Mouse (Mus musculus) urinary bladder, postnatal 4 days (tissue): ENCODE measurements around the gene Fam120b.

Experiments
- DNase-seq, 2 experiments: peaks; one replicate each; pipeline ENCODE4 v3.0.0; 2021 to 2022; ENCODE audit warnings: low spot score in 2 of 2

Fam120b gene

DNA sequence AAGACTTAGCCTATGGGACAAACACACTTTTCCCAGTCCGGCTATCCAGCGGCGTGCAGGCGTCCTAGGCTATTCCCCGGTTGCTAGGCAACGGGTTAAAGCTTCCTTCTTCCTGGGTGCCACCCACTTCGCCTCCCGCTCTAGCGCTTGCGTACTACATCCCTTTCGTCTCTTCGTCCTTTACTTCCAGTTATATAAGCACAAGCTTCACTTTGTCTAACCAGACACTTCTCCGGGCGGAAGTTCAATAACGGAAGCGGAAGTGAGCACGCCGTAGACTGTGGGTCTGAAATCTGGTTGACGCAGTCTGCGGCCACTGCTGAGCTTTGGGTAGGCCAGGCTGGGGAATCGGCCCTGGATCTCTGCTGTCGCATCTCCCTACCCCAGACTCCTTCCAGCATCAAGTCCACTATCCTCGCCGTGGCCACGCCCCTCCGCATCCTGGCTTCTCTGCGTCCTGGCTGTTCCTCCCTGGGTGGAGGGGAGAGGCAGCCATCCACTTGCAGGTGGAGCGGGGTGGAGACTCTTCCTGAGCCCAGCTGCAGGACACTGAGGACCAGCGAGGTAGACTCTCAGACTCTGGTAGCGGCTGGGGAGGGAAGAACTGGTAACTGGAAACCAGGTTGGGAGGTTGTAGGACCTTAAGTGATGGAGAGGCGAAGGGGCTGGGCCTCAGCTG, at the start of gene Fam120b:
TSS of gene Fam120b (plus strand) at position 206 of the 679 bp plus-strand sequence.
- peak; percentile 80 to 82 for DNase-seq

DNA sequence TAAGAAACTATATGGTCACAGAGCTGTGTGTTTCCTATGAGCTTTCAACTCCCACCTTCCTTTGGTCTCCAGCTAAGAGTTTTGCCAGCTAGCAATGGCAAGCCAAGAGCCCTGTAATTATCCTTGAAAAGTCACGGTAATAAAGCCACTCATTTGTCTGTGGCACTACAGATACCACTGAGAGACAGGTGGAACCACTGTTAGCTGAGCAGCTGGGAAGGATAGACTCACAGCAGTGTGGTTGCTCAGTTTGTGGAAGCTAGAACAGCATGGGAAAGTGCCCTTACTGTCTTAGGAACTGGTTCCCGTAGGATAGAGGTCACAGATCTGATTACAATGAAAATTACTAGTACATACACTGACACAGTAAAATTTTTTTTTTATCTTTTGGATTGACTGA, 45.9 kb upstream of the Fam120b start:
- DNase-seq, result no peak

DNA sequence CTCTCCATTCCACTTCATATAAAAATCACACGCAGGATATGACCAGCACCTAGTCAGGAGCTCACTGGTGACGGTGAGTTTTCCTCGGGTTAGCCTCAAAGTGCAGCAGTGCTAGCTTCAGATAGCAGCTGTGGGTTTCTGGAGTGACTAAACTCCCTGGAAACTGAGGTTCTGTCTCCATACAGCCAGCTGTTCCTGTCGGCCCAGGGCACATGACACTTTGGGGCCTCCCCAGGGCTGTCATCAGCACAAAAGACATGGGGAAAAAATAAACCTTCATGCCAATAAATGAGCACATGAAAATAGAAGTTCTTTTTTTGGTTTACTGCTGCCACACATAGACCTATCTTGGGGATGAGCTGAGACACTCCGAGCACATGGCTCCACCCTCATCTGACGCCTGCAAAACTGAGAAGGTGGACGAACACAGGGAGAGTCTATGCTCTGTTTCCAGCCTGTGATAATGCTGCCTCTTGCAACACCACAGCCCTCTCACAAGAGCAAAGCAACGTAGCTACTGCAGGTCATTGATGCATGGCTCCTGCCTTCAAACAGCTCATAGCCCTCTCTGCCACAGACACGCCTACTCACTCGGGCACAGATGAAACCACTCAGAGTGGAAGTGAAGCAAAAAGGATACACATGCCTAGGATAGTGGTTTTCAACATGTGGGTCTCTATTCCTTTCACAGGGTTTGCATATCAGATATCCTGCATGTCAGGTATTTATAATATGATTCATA, 43.0 kb upstream of the Fam120b start:
- no peak for DNase-seq

GRCm38 (mm10) chr17:15354006-15354405, 42.0 kb upstream of the Fam120b start:
- DNase-seq, result no peak

DNA sequence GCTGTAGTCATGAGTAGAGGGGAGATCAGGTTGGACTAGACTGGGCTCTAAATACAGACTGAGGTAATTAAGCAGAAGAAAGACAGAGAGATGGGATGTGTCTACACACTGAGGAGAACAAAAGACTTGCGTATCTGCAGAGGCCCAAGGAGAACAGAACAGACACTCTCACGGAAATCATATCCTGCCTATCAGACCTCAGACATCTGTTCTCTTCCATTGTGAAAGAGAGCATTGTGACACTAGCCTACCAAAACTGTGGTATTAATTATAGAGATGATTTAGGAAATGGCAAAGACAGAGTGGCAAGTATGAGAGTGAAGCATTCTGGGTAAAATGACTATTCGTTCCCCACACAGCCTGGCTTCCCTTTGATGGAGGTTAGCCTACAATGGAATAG, 40.9 kb upstream of the Fam120b start:
- DNase-seq, result no peak

DNA sequence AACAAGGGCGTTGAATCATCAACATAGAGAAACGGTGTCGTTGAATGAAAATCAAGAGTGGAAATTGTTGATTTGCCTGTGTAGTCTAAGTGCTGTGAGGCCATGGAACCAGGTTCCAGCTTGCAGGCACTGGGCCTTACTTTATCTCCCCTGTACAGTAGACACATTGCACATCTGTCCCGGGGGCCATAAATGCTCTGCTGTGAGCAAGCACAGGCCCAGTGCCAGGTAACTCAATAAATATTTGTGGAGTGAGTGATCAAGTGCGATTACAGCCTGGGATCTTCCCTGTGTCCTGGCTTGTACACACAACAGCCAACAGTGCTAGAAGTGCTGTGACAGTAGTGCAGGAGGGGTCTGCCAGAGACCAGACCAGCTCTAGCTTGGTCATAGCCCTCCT, 39.5 kb upstream of the Fam120b start:
- DNase-seq, result no peak

- no peak for DNase-seq
These were observed 38.9 kb upstream of the Fam120b start for GRCm38 (mm10) chr17:15357071-15357470.

GRCm38 (mm10) chr17:15363656-15364055, 32.3 kb upstream of the Fam120b start:
- no peak for DNase-seq

DNA sequence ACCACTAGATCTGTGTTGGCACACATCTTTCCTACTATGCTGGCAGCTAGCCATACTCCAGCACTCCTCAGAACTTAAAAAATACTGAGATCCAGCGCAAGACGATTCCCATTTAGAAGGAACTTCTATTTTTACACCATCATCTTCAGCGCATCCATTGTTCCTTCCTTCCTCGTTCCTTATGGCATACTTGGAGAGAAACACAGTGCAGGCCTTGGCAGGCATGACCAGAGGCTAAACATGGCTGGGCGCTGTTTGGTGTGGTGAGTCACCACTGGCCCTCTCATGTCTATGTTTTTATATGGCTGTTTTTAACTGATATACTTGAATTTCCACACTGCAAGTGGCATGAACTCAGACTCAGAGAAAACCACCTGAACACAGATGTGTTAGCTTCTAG, 30.4 kb upstream of the Fam120b start:
- peak; percentile 50 to 59 for DNase-seq

DNA sequence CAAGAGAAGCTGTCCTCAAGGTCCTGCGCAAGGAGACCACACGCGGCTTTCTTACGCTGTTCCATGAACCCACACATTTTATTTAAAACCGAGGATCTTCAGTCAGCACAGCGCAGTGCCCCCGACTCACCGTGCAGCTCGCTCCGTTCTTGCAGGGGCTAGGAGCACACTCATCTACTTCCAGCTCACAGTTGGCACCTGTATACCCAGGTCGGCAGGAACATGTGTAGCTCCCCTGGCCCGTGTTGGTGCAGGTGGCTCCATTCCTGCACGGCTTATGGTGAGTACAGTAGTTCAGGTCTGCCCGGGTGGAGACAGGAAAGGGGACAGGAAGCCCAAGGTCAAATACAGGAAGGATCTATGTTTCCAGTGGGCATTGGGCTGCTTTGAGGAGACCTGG, 25.6 kb upstream of the Fam120b start:
- peak in 1 of 2 experiments; percentile 57 for DNase-seq

DNA sequence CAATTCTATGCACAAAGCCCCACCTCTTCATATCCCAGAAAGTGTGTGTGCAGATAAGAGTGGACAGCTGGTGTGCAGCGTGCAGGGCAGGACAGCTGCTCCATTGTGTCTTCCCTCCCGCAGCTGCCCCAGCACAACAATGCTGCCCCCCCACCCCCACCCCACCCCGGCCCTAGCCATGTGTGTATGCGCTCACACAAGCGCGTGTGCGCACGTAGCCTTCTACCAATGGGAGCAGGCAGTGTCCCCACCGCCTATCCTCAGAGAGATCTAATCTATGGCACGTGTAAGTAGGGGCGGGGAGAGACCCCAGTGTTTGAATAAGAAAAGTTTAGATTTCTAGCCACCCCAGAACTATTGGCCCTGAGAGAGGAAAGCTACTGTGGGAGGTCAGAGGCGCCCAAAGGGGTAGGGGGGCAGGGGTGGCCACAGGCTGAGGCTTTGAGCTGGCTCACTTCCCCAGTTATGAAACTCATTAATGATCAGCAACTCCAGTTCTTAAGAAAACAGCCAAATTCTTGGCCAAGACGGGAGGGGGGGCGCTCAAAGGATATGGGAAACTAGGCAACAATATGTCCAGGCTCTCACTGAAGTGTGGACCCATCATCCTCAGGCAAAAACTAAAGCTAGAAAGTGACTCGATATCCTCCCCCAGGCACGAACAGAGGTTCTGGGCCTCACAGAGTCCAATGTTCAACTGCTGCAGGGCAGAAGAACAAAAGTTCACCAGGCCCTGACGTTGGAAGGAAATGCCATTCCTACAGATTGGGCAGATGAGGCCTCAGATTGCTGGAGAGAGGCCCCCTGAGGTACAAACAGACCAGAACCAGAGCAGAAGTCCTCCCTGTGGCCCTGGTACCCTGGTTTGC, 23.8 kb upstream of the Fam120b start:
- DNase-seq, result peak in 1 of 2 experiments; percentile 54

GRCm38 (mm10) chr17:15372931-15373652, 22.9 kb upstream of the Fam120b start:
- DNase-seq, result peak in 1 of 2 experiments; percentile 46

GRCm38 (mm10) chr17:15374321-15375141, 21.5 kb upstream of the Fam120b start:
- peak in 1 of 2 experiments; percentile 59 for DNase-seq

DNA sequence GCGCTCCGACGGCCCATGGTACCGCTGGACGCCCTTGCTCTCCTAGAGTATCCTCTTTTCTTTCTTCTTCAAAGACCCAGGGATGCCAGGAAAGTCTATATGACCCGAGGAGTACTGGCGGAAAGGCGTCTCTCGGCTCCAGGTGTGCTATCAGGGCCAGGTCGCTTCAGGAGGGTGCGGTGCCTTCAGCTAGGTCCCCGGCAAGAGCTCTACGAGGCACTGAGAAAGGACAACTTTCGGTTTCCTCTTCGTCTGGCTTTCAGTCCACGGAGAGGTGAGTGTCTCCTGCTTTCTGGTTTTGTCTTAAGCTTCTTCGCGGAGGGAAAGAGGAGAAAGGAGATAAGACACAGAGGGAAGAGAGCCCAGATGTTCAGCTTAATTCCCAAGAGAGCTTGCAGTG, 20.8 kb upstream of the Fam120b start:
- no peak for DNase-seq

GRCm38 (mm10) chr17:15375701-15376493, 20.1 kb upstream of the Fam120b start:
- peak; percentile 35 to 61 for DNase-seq

- peak in 1 of 2 experiments; percentile 58 for DNase-seq
These were observed 19.4 kb upstream of the Fam120b start, which contains the start of gene Dll1 for GRCm38 (mm10) chr17:15376494-15377181. Gene Dll1, minus strand, starts transcription at chr17:15376872.

- peak in 1 of 2 experiments; percentile 58 for DNase-seq
These were observed 18.1 kb upstream of the Fam120b start for GRCm38 (mm10) chr17:15377901-15378300.

DNA sequence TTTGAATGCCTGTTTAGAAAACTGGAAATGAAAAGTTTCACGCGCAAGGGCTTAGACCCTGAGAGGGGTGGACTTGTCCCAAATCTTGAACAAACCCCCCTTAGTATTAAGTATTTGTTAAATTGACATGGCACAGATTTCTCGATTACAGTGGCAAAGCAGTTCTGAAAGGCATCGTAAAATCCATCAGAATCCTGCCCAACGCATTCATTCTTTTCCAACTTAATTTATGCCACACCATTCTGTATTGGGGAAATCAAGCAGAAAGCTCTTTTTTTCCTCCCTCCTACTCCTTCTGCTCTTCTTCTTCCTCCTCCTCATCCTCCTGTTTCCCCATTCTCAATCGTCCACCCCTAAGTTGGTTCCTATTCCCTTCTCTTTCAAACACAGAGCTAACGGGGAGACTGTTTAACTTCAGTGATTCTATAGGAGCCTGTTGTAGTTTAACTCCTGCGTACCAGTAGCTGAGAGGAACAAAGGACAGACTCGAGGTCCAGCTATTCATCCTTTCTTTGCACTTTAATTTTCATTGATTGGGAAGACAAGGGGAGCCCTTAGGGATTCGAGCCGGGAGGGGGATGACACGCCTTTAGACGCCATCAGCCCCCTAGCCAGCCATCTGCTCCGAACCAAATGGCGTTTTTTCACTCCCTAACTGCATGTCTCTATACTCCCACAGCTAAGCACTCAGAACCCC, 17.4 kb upstream of the Fam120b start:
- DNase-seq, result peak in 1 of 2 experiments; percentile 28
